Comparison of ENCODE assay signal across 25 mouse cellular contexts in genomic region chr7:66330610-66331009, GRCm38 (mm10). TPM values are rescaled to one million over a fixed set of nuclear protein-coding genes. Genes with fewer than 3 reads are reported as not detected.
DNase-seq lines count a peak whose midpoint lies in the region; TF ChIP-seq lines count a peak whose summit lies in the region.
"Had no signal": no experiment of that assay in that cellular context is flagged by ENCODE, and none has a peak within 500 bp of the region (broad histone marks: within the 10 kb centered on the region; RNA-seq: fewer than 3 reads in every experiment).

No protein-coding gene starts in this region.

- H3K27ac ChIP-seq in heart, embryonic 10.5 days = no peak overlapping the region
- H3K27ac ChIP-seq in small intestine, adult 2 months (ENCODE audit: insufficient read depth, low read depth, low read length) = 0 out of 2 replicates have a peak overlapping the region, but pooled peaks have one; percentile 5
- H3K27ac ChIP-seq: embryonic facial prominence, embryonic 10.5 days; forebrain, embryonic 13.5 days; heart, embryonic 13.5 days; hindbrain, embryonic 12.5 days had no signal

- 84% methylated on average over 9 of the region's 9 CpGs for WGBS in heart, embryonic 10.5 days
- 81% methylated on average over 9 of the region's 9 CpGs for WGBS in small intestine, adult 2 months

- H3K4me1 ChIP-seq in heart, embryonic 10.5 days = no peaks in the 10 kb centered on the region
- H3K4me1 ChIP-seq in small intestine, adult 2 months (ENCODE audit: control insufficient read depth, insufficient read depth, insufficient read length, low read length) = no peaks in the 10 kb centered on the region
- H3K4me1 ChIP-seq: forebrain, embryonic 13.5 days; hindbrain, embryonic 12.5 days had no signal

- no peak for TF ChIP-seq POLR2A in small intestine, adult 2 months (IDR thresholded peaks at IDR 0.05; ENCODE audit: low read depth, low read length)

- intact Hi-C loops in gastrocnemius, postnatal 36 days (cut with DNase I) = no loop called here

- H3K4me3 ChIP-seq in heart, embryonic 10.5 days = no peak overlapping the region
- no peak overlapping the region for H3K4me3 ChIP-seq in small intestine, adult 2 months (ENCODE audit: low read depth, low read length)
- H3K4me3 ChIP-seq: embryonic facial prominence, embryonic 10.5 days; forebrain, embryonic 13.5 days; heart, embryonic 13.5 days; hindbrain, embryonic 12.5 days had no signal

- no peaks in the 10 kb centered on the region for H3K9me3 ChIP-seq in heart, embryonic 10.5 days
- H3K9me3 ChIP-seq: embryonic facial prominence, embryonic 10.5 days; heart, embryonic 13.5 days; hindbrain, embryonic 12.5 days had no signal

- no peaks in the 10 kb centered on the region for H3K27me3 ChIP-seq in heart, embryonic 10.5 days (ENCODE audit: insufficient read depth, poor library complexity, severe bottlenecking)
- H3K27me3 ChIP-seq in small intestine, adult 2 months (ENCODE audit: control insufficient read depth, insufficient read depth, low read length) = no peaks in the 10 kb centered on the region
- H3K27me3 ChIP-seq: CH12.LX; forebrain, embryonic 13.5 days; heart, embryonic 13.5 days; hindbrain, embryonic 12.5 days had no signal

- no peak for TF ChIP-seq CTCF in small intestine, adult 2 months (IDR thresholded peaks at IDR 0.05; ENCODE audit: extremely low read depth, insufficient read length, insufficient replicate concordance, low read depth, low read length)

- peaks cover 23% of the 10 kb centered on the region for H3K36me3 ChIP-seq in heart, embryonic 10.5 days
- peaks cover 31% of the 10 kb centered on the region for H3K36me3 ChIP-seq in small intestine, adult 2 months (ENCODE audit: control insufficient read depth, insufficient read depth, low read length)
- H3K36me3 ChIP-seq: hindbrain, embryonic 12.5 days had no signal

- peak; percentile 17 to 20 for DNase-seq in gastrocnemius, postnatal 36 days
- DNase-seq in gastrocnemius, adult 8-10 months (ENCODE audit: low spot score in 2 of 2) = no peak
- DNase-seq in heart, adult 8-10 months (ENCODE audit: low spot score) = peak; percentile 52
- DNase-seq in heart, embryonic 10.5 days (ENCODE audit: low spot score) = no peak
- peak; percentile 2 for DNase-seq in MN1 (ENCODE audit: low spot score)
- DNase-seq in spleen, postnatal 36 days (ENCODE audit: low spot score in 2 of 2) = no peak
- DNase-seq: adrenal gland, adult 8-10 months; adrenal gland, postnatal 36 days; cerebellum, adult 2 months; cerebellum, postnatal 10 days; forebrain, postnatal 0 days; kidney, adult 9 months had no signal

RNA-seq across cellular contexts. Expression of gene Gm10974, which starts 35.1 kb away (rescaled TPM):
- total RNA-seq in gastrocnemius, postnatal 36 days (2021) = not detected
- not detected for total RNA-seq in gastrocnemius, adult 8-10 months (2022)
- not detected for total RNA-seq in heart, adult 8-10 months (2022)
- not detected in 2 replicates for polyA plus RNA-seq in heart, embryonic 10.5 days (2016; fragmentation: Nextera tagmentation; extraction: Ambion mirVana)
- polyA plus RNA-seq in small intestine, adult 2 months (2012; rRNA removed) = not detected in 2 replicates
- total RNA-seq: adrenal gland, adult 8-10 months; adrenal gland, postnatal 36 days; CH12.LX; ES-E14; forebrain, postnatal 0 days; gastrocnemius, adult 18-20 months had no signal
- polyA plus RNA-seq: cerebellum, adult 2 months; embryonic facial prominence, embryonic 10.5 days; embryonic facial prominence, embryonic 14.5 days; forebrain, embryonic 13.5 days; forebrain, postnatal 0 days; heart, embryonic 13.5 days; heart, postnatal 0 days; hindbrain, embryonic 12.5 days; hindbrain, embryonic 16.5 days; inflammation-experienced regulatory T-cells, adult 6 months; intestine, postnatal 0 days had no signal

RNA-seq across cellular contexts. Expression of gene Lrrk1, which starts 57.5 kb away (rescaled TPM):
- total RNA-seq in gastrocnemius, postnatal 36 days (2021) = 1 to 10 TPM; 3.3 to 4.9 TPM
- total RNA-seq in gastrocnemius, adult 8-10 months (2022) = 1 to 10 TPM; 2.2 to 3.8 (median 2.9) TPM
- 10 to 100 TPM in 1 of 4 experiments, 1 to 10 TPM in 3; 8.8 to 10.2 (median 9.7) TPM for total RNA-seq in heart, adult 8-10 months (2022)
- 9.9 and 12.3 TPM in 2 replicates for polyA plus RNA-seq in heart, embryonic 10.5 days (2016; fragmentation: Nextera tagmentation; extraction: Ambion mirVana)
- 18.9 and 23.1 TPM in 2 replicates for polyA plus RNA-seq in small intestine, adult 2 months (2012; rRNA removed)

Comparison
In these comparisons a context has a peak if more than half of its experiments do, and no peak if none do; other contexts are left out.
1. DNase-seq: peak in gastrocnemius, postnatal 36 days (2 of 2), heart, adult 8-10 months (single experiment) and MN1 (single experiment); none in gastrocnemius, adult 8-10 months (0 of 2), heart, embryonic 10.5 days (single experiment) and spleen, postnatal 36 days (0 of 2).